Mouse (Mus musculus): Measurements from ENCODE around the gene Atp5f1.

Gene Atp5f1

DNA sequence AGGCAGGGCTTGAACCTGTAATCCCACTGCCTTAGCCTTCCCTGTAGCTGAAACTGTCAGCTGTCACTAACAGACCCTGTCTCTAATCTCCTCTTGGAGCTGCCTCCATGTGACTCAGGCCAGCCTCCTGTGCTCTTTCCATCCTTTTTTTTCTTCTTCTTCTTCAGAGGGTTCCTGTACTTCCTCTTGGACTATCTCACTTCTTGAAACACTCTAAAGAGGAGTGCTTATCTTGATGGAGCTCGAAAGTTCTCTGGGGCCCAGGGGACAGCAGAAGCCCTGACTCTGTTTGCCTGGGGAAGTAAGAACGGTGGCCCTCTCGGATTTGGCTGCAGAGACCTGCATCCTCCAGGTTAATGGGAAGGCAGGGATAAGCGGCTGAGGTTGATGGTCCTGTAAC is 55.7 kb downstream of the Atp5f1 start:
- in situ Hi-C loops (cut with MboI; ENCODE audit: low sequenced_read_pairs) = no loop called here

DNA sequence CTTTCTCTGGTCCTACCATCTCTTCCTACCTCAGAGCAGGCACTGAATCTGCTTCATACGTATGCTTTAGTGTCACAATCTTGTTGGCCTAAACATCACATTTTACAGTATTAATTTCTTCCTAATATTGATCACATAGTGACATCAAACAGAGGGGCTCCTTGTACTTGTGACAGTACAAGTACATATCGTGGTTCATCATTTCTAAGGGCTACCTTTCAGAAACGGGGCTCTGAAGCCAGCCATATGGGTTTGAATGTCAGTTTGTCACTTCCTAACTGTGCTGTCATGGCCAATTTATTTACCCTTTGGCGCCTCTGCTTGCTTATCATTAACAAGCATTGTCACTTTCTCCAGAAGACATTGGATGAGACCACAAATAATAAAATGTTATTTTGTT is 58.4 kb downstream of the Atp5f1 start:
- in situ Hi-C loops (cut with MboI; ENCODE audit: low sequenced_read_pairs) = no loop called here

DNA sequence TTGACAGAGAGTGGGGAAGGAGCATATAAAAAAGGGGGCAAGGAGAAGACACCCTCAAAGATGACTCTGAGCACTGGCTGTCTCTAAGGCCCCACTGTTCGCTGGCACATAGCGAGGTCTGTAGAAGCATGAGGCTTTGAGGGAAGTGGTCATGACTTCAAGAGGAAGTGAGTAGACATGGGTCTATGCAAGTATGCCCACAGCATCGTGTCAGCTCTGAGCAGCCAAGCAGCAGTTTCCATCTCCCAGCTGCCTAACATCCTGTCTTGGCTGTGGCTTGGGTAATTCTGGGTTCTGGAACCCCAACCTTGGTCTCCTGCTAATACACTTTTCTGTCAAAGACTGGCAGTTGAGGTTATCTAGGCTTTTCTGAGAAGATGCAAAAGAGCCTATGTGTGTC is 59.2 kb downstream of the Atp5f1 start:
- in situ Hi-C loops (cut with MboI; ENCODE audit: low sequenced_read_pairs) = no loop called here

DNA sequence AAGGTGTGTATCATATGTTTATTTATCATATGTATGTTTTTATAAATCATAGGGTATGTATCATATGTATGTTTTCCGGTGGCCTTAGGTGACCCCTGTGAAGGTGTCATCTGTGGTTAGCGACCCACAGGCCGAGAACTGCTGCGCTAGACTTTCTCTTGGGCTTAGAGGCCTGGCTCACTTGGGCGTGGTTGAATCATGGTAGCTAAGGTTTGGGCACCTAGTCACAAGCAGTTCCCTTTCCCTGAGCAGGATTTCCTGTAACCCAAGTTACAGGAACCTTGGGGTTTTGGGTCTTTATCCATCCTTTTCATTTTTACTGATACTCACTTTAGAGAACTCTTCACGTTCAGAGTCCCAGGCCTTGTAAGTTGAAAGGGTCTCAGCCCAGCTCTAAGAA is 59.6 kb downstream of the Atp5f1 start:
- in situ Hi-C loops (cut with MboI; ENCODE audit: low sequenced_read_pairs) = no loop called here

DNA sequence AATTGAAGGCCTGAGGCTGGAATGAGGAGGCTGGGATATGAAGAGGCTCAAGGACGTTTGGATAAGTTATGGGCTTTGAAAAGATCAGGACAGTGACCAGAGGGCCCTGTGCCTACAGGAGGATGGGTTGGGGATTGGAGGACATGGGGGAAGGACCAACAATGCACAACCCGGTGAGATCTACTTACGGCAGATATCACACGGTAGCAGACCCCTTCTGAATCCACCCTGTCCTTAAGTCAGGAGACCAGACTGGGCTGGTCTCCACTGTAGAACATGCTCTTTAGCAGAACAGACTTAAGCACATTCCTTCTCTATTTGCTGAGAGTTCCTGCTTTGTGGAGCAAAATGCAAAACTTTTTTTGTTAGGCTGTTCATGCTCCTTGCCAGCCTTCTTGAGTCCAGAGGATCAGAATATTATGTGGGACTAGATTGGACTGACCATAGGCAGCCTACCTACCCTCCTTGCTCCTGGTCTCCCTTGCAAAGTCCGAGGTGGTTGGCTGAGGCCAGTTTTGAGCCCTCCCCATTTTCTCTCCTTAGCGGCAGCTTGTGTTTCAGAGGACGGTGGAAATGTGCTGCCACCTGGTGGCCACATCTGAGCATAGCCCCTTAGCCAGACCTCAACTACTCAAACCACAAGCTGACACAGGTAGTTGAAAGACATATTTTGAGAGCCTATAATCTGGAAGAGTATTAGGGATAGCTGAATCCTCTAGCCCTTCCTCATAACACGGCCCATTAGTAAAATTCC is 60.3 kb downstream of the Atp5f1 start:
- in situ Hi-C loops (cut with MboI; ENCODE audit: low sequenced_read_pairs) = loop anchor here (5.0 to 10.0 kb wide), 2 partner anchors 105 to 212 kb away; partner anchors contain the start of gene Ddx20

DNA sequence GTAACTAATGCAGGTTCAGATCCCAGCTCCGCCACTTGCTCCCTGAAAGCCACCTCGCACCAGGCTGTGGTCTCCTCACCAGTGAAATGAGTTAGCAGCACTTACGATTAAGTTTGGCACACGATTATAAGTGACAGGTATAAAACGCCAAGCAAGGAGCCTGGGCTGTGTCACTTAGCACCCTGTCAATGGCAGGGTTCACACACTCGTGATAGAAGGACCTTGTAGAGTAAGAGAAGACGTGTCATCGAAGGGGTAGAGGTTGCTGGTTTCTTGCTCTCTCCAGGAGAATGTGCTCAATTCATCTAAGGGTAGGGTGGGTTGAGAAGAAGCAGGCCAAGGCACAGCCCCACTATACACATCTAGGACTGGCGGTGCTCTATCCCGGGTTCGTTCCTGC is 61.0 kb downstream of the Atp5f1 start:
- in situ Hi-C loops (cut with MboI; ENCODE audit: low sequenced_read_pairs) = loop anchor here (5.0 to 10.0 kb wide), 2 partner anchors 104 to 212 kb away; partner anchors contain the start of gene Ddx20

DNA sequence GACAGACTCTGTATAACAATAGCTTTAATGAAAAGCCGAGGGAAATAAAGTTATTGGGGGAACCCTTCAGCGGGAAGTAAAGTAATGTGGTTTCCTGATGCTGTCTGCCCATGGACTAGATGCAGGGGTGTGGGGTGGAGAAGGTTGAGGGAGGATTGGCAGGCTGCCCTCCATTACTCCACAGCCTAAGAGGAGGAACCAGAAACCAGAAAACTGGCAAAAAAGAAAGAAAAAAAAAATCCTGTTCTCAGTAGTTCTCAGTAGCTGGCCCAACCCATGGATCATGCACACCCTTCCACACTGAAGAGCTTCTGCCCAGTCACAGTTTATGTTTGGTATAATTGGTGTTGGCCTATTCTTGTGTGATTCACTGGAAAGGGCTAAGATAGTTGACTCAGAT is 61.6 kb downstream of the Atp5f1 start:
- in situ Hi-C loops (cut with MboI; ENCODE audit: low sequenced_read_pairs) = loop anchor here (5.0 to 10.0 kb wide), 2 partner anchors 104 to 211 kb away; partner anchors contain the start of gene Ddx20

DNA sequence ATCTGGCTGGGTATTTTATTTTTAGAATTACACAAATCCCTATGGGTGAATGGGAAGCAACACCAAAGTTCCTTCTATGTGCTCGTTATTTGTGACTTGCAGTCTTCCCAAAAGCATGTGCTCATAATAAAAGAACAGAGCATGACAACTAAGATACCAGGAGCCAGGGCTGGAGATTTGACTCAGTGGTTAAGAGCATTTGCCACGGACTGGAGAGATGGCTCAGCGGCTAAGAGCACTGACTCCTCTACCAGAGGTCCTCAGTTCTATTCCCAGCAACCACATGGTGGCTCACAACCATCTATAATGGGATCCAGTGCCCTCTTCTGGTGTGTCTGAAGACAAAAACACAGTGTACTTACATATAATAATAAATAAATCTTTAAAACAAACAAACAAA is 63.1 kb downstream of the Atp5f1 start:
- in situ Hi-C loops (cut with MboI; ENCODE audit: low sequenced_read_pairs) = loop anchor here (5.0 to 10.0 kb wide), 2 partner anchors 102 to 210 kb away; partner anchors contain the start of gene Ddx20

DNA sequence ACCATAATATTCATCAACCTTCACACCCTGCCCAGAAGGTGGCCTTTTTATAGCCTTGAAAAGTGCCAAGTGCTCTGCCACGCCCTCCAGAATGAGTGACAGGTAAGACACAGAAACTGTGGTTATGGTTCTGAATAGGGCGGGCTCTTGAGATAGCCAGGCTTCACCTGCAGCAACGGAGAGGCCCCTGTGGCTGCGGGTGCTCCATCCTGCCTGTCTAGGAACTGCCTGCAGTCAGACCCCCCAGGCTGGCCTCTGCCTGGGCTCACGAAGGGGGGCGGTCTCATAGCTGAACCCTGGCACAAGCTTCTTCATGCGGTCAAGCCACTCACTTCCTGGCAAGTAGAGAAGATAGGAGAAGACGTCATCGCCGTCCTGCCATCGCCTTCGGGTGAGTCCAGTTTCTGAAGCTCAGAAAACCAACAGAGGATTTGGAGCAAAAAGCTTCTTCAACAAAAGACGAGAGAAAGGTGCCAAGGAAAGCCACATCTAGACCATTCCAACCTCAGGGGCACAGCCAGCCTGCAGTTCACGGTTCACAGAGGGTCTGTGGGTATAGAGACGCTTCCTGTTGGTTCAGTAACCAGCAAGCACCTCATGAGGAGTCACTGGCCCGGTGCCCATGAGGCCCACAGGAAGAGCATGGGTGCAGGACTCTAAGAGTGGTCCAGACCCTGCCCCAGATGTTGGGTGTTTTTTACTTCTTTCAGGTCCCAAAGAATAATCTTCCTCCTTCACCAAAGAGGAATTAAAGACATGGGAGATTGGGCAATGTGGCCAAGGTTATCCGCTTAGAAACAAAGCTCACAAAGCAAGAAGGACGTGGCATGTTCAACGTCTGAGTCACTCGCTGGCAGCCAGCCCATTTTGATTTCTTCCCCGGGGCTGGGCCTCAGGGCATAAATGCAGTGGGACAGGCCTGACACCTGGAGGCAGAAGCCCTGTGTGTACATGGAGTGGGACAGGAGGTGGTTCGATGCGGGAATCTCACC is 65.0 kb downstream of the Atp5f1 start:
- in situ Hi-C loops (cut with MboI; ENCODE audit: low sequenced_read_pairs) = loop anchor here (5.0 to 10.0 kb wide), 2 partner anchors 100 to 208 kb away; partner anchors contain the start of gene Ddx20

DNA sequence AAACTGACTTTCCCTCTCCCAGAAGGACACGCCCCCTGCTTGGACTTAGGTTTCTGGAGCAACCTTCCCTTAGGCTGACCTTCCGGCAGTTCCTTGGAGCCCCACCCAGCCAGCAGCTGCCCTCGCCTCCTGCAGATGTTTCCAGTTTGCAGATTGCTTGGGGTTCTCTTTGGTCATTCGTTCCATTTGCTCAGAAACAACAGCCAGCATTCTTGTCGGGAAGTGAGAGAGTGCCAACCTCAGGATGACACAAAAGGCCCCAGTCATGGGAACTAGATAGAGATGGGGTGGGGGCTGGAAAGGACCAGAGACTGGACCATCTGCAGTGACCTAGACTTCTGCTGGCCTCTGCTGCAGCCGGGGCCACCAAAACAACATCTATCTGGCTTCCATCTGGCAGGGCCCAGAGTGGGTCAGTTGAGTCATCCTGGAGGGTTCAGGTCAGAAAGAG is 65.9 kb downstream of the Atp5f1 start:
- in situ Hi-C loops (cut with MboI; ENCODE audit: low sequenced_read_pairs) = loop anchor here (10.0 kb wide), 1 partner anchor 99 kb away; no protein-coding TSS in a partner anchor

Data from CH12F3 (cell line).